ENCODE assay signal across 28 mouse cellular contexts in the genomic region with DNA sequence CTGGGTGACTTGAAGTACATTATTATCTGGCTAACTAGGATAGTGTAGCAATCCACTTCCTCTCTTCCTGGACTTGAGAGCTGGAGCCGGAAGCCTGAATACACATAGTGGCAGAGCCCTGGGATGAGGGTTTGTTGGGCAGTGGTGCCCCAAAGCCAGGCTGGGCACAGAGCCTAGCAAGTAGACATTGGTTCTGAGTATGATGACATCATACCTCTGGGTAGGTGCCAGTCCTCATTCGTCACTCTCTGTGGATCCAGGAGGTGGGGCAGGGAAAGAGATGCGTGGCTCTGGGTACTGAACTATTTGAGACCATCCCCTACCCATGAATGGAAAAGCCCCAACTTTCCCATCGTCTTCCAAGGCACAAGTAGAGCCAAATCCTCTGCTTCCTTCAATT. TPM values are rescaled to one million over a fixed set of nuclear protein-coding genes. Genes with fewer than 3 reads are reported as not detected.
DNase-seq lines count a peak whose midpoint lies in the region; ATAC-seq and TF ChIP-seq lines count a peak whose summit lies in the region.
"Had no signal": no experiment of that assay in that cellular context is flagged by ENCODE, and none has a peak within 500 bp of the region (broad histone marks: within the 10 kb centered on the region; RNA-seq: fewer than 3 reads in every experiment).

No protein-coding gene starts in this region.

- no peaks in the 10 kb centered on the region for H3K9me3 ChIP-seq in lung, postnatal 0 days (ENCODE audit: low read length)
- H3K9me3 ChIP-seq in midbrain, embryonic 11.5 days (ENCODE audit: control insufficient read depth, low read length) = no peaks in the 10 kb centered on the region
- H3K9me3 ChIP-seq: embryonic facial prominence, embryonic 12.5 days; hindbrain, embryonic 13.5 days; limb, embryonic 10.5 days; liver, embryonic 12.5 days; neural tube, embryonic 15.5 days had no signal

- peaks cover 8% of the 10 kb centered on the region; the same call in 1 of the 2 replicates for H3K4me1 ChIP-seq in lung, postnatal 0 days (ENCODE audit: insufficient read depth, low read depth, low read length)
- H3K4me1 ChIP-seq in midbrain, embryonic 11.5 days (ENCODE audit: control insufficient read depth, insufficient read depth, low read length) = peaks cover 4% of the 10 kb centered on the region

- no peak for ATAC-seq in lung, postnatal 0 days
- ATAC-seq in midbrain, embryonic 11.5 days (ENCODE audit: low FRiP score) = no peak
- ATAC-seq: forebrain, embryonic 14.5 days; inflammation-experienced regulatory T-cells, adult 6 months; liver, embryonic 12.5 days had no signal

- H3K36me3 ChIP-seq in lung, postnatal 0 days (ENCODE audit: insufficient read depth, low read length) = no peaks in the 10 kb centered on the region
- H3K36me3 ChIP-seq in midbrain, embryonic 11.5 days (ENCODE audit: control insufficient read depth, insufficient read depth, low read length) = no peaks in the 10 kb centered on the region

- H3K4me2 ChIP-seq in lung, postnatal 0 days (replicated peaks; ENCODE audit: low read depth, low read length) = no peak overlapping the region
- no peak overlapping the region for H3K4me2 ChIP-seq in midbrain, embryonic 11.5 days
- H3K4me2 ChIP-seq: embryonic facial prominence, embryonic 12.5 days; hindbrain, embryonic 13.5 days; liver, embryonic 12.5 days; lung, embryonic 14.5 days; neural tube, embryonic 15.5 days had no signal

- WGBS in lung, postnatal 0 days = 58% methylated on average over 4 of the region's 4 CpGs
- 90% methylated on average over 4 of the region's 4 CpGs for WGBS in midbrain, embryonic 11.5 days

- TF ChIP-seq CTCF in lung, postnatal 0 days (IDR thresholded peaks at IDR 0.05) = no peak

- H3K9ac ChIP-seq in lung, postnatal 0 days (replicated peaks; ENCODE audit: low read depth) = no peak overlapping the region
- no peak overlapping the region for H3K9ac ChIP-seq in midbrain, embryonic 11.5 days (ENCODE audit: low read length)
- H3K9ac ChIP-seq: embryonic facial prominence, embryonic 12.5 days; hindbrain, embryonic 13.5 days; liver, embryonic 12.5 days; lung, embryonic 14.5 days; neural tube, embryonic 15.5 days had no signal

- no peak overlapping the region for H3K27ac ChIP-seq in lung, postnatal 0 days (ENCODE audit: low read length)
- H3K27ac ChIP-seq in midbrain, embryonic 11.5 days (ENCODE audit: low read depth, low read length) = no peak overlapping the region
- H3K27ac ChIP-seq: embryonic facial prominence, embryonic 12.5 days; hindbrain, embryonic 13.5 days; limb, embryonic 10.5 days; liver, embryonic 12.5 days; neural tube, embryonic 15.5 days had no signal

- H3K27me3 ChIP-seq in lung, postnatal 0 days (replicated peaks; ENCODE audit: insufficient read depth, low read length) = no peaks in the 10 kb centered on the region
- H3K27me3 ChIP-seq in midbrain, embryonic 11.5 days (ENCODE audit: control insufficient read depth, insufficient read depth, low read length) = no peaks in the 10 kb centered on the region
- H3K27me3 ChIP-seq: embryonic facial prominence, embryonic 12.5 days; hindbrain, embryonic 13.5 days; liver, embryonic 12.5 days; neural tube, embryonic 15.5 days had no signal

- H3K4me3 ChIP-seq in lung, postnatal 0 days (ENCODE audit: low read depth, low read length) = no peak overlapping the region
- no peak overlapping the region for H3K4me3 ChIP-seq in midbrain, embryonic 11.5 days (ENCODE audit: low read depth, low read length)
- H3K4me3 ChIP-seq: embryonic facial prominence, embryonic 12.5 days; erythroblast, embryonic 14.5 days; hindbrain, embryonic 13.5 days; limb, embryonic 10.5 days; liver, embryonic 12.5 days; neural tube, embryonic 15.5 days had no signal

- TF ChIP-seq EP300 in lung, postnatal 0 days (IDR thresholded peaks at IDR 0.05) = no peak

- DNase-seq in cerebellum, adult 9-11 months = peak; percentile 31
- no peak for DNase-seq in cerebellum, adult 11 months
- DNase-seq in lung, postnatal 0 days (ENCODE audit: low spot score) = peak; percentile 8
- no peak for DNase-seq in lung, postnatal 25 days (ENCODE audit: low spot score)
- peak; percentile 75 for DNase-seq in adrenal gland, adult 2 months
- DNase-seq in layer of hippocampus, postnatal 14 days (ENCODE audit: low spot score in 2 of 2) = no peak
- DNase-seq in midbrain, embryonic 11.5 days (ENCODE audit: low spot score, missing footprints) = no peak
- DNase-seq: gastrocnemius, postnatal 10 days; kidney, adult 8-10 months; kidney, postnatal 14 days; lung, embryonic 14.5 days; midbrain, embryonic 14.5 days; spleen, adult 18-20 months; thymus, postnatal 25 days had no signal

RNA-seq across cellular contexts. Expression of a gene that starts 4.3 kb away (rescaled TPM):
- 38.2 and 53.6 TPM in 2 replicates for polyA plus RNA-seq in lung, postnatal 0 days (2015; fragmentation: Nextera tagmentation; extraction: Ambion mirVana)
- 10 to 100 TPM; 71.0 to 72.1 TPM for total RNA-seq in adrenal gland, adult 2 months (2021)
- polyA plus RNA-seq in adrenal gland, adult 2 months (2012; rRNA removed) = 127 and 137 TPM in 2 replicates
- total RNA-seq in layer of hippocampus, postnatal 14 days (2021) = 10 to 100 TPM; 41.3 to 46.9 TPM
- polyA plus RNA-seq in midbrain, embryonic 11.5 days (2014; fragmentation: Nextera tagmentation; extraction: Ambion mirVana) = 48.7 and 49.8 TPM in 2 replicates

RNA-seq across cellular contexts. Expression of a gene that starts 11.2 kb away (rescaled TPM):
- polyA plus RNA-seq in lung, postnatal 0 days (2015; fragmentation: Nextera tagmentation; extraction: Ambion mirVana) = not detected in 2 replicates
- total RNA-seq in adrenal gland, adult 2 months (2021) = not detected
- not detected in 2 replicates for polyA plus RNA-seq in adrenal gland, adult 2 months (2012; rRNA removed)
- total RNA-seq in layer of hippocampus, postnatal 14 days (2021) = not detected
- not detected in 2 replicates for polyA plus RNA-seq in midbrain, embryonic 11.5 days (2014; fragmentation: Nextera tagmentation; extraction: Ambion mirVana)
- total RNA-seq: gastrocnemius, postnatal 10 days; heart, adult 8-10 months; megakaryocyte, adult 5-6 weeks had no signal
- polyA plus RNA-seq: brain, embryonic 14.5 days; C2C12; embryonic facial prominence, embryonic 12.5 days; erythroblast, embryonic 14.5 days; forebrain, embryonic 14.5 days; heart, postnatal 0 days; hindbrain, embryonic 13.5 days; inflammation-experienced regulatory T-cells, adult 6 months; limb, embryonic 10.5 days; liver, embryonic 12.5 days; lung, embryonic 14.5 days; midbrain, embryonic 14.5 days; neural tube, embryonic 15.5 days had no signal

RNA-seq across cellular contexts. Expression of a gene that starts 29.9 kb away (rescaled TPM):
- 0.73 TPM in 1 of 2 replicates, not detected in the other for polyA plus RNA-seq in lung, postnatal 0 days (2015; fragmentation: Nextera tagmentation; extraction: Ambion mirVana)
- total RNA-seq in adrenal gland, adult 2 months (2021) = 1 to 10 TPM; 1.1 to 1.4 TPM
- polyA plus RNA-seq in adrenal gland, adult 2 months (2012; rRNA removed) = 0.52 and 0.94 TPM in 2 replicates
- total RNA-seq in layer of hippocampus, postnatal 14 days (2021) = 1 to 10 TPM; 1.2 to 4.2 TPM
- 0.78 and 1.9 TPM in 2 replicates for polyA plus RNA-seq in midbrain, embryonic 11.5 days (2014; fragmentation: Nextera tagmentation; extraction: Ambion mirVana)

RNA-seq across cellular contexts. Expression of a gene that starts 30.2 kb away (rescaled TPM):
- polyA plus RNA-seq in lung, postnatal 0 days (2015; fragmentation: Nextera tagmentation; extraction: Ambion mirVana) = 24.2 and 26.2 TPM in 2 replicates
- 10 to 100 TPM; 51.9 to 67.4 TPM for total RNA-seq in adrenal gland, adult 2 months (2021)
- 34.8 and 47.8 TPM in 2 replicates for polyA plus RNA-seq in adrenal gland, adult 2 months (2012; rRNA removed)
- 10 to 100 TPM; 61.2 to 64.7 TPM for total RNA-seq in layer of hippocampus, postnatal 14 days (2021)
- 71.9 and 72.5 TPM in 2 replicates for polyA plus RNA-seq in midbrain, embryonic 11.5 days (2014; fragmentation: Nextera tagmentation; extraction: Ambion mirVana)

RNA-seq across cellular contexts. Expression of a gene that starts 33.3 kb away (rescaled TPM):
- polyA plus RNA-seq in lung, postnatal 0 days (2015; fragmentation: Nextera tagmentation; extraction: Ambion mirVana) = 0.49 and 0.55 TPM in 2 replicates
- not detected for total RNA-seq in adrenal gland, adult 2 months (2021)
- not detected in 2 replicates for polyA plus RNA-seq in adrenal gland, adult 2 months (2012; rRNA removed)
- not detected for total RNA-seq in layer of hippocampus, postnatal 14 days (2021)
- polyA plus RNA-seq in midbrain, embryonic 11.5 days (2014; fragmentation: Nextera tagmentation; extraction: Ambion mirVana) = not detected in 2 replicates
- total RNA-seq: megakaryocyte, adult 5-6 weeks had no signal
- polyA plus RNA-seq: cerebellum, adult 2 months; erythroblast, embryonic 14.5 days; forebrain, embryonic 14.5 days; inflammation-experienced regulatory T-cells, adult 6 months; liver, embryonic 12.5 days; lung, embryonic 14.5 days; midbrain, embryonic 14.5 days had no signal

Comparison
In these comparisons a context has a peak if more than half of its experiments do, and no peak if none do; other contexts are left out.
1. DNase-seq: peak in cerebellum, adult 9-11 months (single experiment), lung, postnatal 0 days (single experiment) and adrenal gland, adult 2 months (single experiment); none in cerebellum, adult 11 months (single experiment), lung, postnatal 25 days (single experiment), layer of hippocampus, postnatal 14 days (0 of 2) and midbrain, embryonic 11.5 days (single experiment).